Mouse (Mus musculus) c-Kit-negative CD71-positive TER-119-positive erythroid progenitor cells, embryonic 14.5 days (primary cell): ENCODE measurements at regions not wholly inside any gene's neighbourhood (a gene's known extent, or its start where the extent isn't known, plus 50 kb on each side); places are given as distances from the start of the nearest gene placed in this dataset.
"Not testable (repeated sequence)": the region's sequence is repeated elsewhere in the genome, so short reads cannot be mapped to it uniquely, and the experiment has no call there.

Source experiments
- DNase-seq: peaks from one replicate; pipeline ENCODE4 v3.0.0-alpha.2; 2013; ENCODE audit warnings: low read depth, low spot score

DNA sequence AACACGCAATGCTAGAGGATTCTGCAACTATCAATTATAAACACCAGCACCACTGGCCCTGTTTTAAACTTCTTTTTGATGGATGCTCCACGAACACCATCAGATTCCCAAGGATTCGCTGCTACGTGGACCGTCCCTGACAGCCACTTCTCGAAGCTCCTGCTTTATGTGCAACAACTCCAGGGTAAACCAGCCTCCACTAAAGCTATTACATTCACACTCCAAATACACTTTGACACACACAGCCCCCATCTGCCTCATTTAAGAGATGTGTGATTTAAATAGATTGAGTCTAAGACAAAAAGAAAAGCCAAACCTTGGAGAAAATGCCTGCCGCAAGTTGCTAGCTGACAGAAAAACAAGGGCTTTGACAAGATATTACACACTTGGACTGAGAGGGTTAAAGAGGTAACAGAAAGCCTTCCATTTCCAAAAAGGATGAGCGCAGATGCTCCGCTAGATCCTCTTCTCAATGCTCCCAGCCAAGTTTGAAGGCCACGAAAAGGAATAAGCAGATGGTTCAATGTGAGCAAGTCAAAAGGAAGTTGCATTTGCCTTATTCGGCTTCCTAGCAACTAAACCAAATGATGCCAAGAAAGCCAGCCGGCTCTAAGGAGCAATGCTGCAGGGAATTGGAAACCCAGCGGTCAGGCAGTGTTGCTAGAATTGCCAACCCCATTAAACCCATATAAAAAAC lies 54.0 kb upstream of the Cnep1r1 start:
- DNase-seq, result no peak

DNA sequence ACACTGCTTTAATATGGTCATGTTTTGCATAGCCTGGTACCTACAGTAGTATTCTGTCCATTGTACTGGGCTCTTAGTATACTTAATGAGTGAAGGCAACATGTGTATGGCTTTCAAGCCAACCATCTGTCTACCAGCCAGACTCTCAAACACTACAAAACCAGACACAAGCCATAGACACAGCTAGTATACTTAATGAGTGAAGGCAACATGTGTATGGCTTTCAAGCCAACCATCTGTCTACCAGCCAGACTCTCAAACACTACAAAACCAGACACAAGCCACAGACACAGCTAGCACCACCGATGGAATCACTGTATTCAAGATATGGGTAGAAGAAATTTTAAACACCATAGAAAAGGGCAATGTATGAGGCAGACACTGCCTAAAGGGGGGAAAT lies 59.5 kb upstream of the Cnep1r1 start:
- DNase-seq, result not testable (repeated sequence)

DNA sequence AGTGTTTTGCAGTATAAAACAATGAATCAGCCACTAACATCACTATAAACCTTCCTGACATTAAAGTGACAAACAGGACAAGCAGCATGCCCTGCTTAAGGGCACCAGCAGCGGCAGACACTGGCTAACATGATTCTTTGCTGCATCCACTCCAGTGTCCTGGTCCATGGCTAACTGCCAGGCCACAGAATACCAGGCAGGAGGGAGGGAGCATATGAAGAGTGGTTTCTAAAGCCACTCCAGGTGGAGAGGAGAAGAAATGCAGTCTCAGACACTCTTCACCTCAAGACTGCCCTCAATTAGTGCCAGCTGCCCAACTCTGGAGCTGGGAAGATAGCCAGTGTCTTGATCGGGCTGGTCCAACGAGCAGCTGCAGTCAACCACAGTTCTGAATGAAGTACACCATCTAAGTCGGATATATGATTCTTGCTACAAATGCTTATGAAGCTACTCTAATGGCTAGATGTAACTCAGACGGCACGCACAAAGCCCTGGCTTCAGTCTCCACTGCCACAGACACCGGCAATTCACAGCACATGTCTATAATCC lies 60.8 kb upstream of the Cnep1r1 start:
- no peak for DNase-seq

DNA sequence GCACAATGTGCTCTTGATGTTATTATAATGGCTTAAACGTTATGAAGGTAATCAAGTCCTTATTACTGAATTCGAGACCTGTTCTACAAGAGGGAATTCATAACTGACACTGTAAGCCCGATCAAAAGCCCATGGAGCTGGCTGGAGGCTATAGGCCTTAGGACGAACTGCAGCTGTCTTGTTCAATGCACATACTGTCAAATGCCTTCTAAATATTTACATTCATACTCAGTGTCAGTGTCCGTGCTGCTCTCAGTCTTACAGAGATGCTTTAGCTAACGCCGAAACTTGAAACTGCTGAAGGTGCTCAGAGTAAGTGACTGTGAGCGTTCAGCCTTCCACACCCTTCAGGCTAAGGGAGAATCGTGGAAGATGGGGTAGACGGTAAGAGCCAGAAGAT lies 67.9 kb upstream of the Cnep1r1 start:
- no peak for DNase-seq

DNA sequence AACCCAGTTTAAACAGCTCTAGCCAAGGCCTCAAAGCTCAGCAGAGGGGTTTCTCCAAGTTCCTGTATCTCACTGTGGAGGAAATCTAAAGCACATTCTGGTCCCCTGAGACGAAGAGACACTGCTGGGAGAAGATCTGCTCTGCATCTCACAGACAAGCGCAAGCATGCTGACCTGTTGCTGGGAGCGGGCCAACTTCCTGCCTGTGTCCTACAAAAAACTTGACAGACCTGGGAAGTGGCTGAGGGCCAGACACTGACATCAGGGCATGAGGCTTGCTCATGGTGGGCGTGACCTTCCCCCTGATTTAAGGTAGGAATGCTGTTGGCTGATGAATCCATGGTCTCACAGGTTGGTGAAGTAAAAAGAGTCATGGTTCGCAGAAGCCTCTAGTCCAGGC lies 69.5 kb upstream of the Cnep1r1 start:
- DNase-seq, result no peak

DNA sequence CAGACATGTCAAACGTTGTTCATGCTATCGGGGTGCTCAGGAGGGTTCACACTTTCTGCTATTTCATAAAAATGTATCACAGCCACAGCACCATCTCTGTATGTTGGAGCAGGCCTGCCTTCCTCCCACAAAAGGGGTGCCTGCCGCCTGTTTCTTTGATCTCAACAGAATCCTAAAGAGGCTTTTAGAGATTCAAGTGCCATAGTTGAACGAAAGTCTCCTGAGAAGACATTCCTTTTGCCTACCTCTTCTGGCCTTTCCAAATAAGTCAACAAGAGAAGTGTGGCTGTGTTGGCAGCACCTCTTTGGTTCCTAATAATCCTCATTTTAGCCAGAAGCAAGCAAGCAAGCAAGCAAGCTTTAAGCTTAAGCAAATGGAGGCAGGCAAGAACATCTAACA lies 72.6 kb upstream of the Cnep1r1 start:
- DNase-seq, result no peak

DNA sequence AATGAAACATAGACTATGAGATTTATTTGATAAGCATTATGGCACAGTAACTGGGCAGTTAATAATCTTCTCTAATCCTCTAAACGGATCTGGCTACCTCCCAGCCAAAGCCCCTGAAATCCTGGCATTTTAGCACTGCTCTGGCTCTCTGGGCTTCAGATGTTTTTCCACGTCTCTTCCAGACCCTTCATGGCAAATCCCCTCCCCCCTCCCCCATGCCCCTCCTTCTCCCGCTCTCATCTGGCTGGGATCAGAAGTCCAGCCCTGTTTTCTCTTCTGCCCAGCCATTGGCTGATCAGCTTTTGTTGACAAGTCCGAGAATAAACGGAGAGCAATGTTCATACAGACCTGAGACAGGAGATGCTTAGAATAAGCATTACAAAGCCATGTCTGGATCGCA lies 79.3 kb upstream of the Cnep1r1 start:
- no peak for DNase-seq

DNA sequence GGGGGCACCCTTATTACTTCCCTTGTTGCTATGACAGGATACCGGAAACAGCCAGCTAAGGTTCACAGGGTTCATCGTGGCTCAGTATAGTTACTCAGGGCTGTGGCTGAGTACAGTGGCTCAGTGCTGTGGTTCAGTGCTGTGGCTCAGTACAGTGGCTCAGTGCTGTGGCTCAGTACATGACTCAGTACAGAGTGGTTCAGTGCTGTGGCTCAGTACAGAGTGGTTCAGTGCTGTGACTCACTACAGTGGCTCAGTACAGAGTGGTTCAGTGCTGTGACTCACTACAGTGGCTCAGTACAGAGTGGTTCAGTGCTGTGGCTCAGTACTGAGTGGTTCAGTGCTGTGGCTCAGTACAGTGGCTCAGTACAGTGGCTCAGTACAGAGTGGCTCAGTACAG lies 78.6 kb upstream of the Zfp423 start:
- no peak for DNase-seq

DNA sequence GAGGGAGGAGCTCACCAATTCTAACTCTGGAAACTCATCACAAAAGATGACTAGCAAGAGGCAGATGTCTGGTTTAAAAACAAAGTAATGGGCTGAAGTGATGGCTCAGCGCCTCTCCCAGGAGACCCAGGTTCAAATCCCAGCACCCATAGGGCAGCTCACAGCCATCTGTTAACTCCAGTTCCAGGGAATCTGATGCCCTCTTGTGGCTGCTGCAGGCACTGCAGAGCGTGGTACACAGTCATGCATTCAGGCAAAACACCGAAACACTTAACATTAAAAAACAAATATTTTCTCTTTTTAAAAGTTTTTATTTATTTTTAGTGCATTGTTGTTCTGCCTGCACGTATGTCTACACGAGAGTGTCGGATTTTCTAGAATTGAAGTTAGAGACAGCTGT lies 73.7 kb upstream of the Zfp423 start:
- peak; percentile 3 for DNase-seq

DNA sequence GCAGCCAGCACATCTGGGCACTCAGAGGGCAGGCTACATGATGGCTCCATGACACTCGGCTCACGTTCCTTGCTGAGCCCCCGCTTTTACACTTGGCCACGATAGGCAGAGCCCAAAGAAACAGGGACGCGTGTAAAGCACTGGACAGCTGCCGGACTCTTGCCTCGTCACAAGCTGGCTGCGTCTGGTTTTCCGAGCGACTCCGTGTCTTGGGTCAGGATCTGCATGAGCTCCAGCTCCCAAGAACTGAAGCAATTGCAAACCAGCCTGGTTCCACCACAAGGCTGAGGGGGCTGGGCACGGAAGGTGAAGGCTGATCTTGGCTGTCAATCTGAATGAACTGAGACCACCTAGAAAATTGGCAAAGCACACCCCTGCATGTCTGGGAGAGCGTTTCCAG lies 65.1 kb upstream of the Zfp423 start:
- no peak for DNase-seq

DNA sequence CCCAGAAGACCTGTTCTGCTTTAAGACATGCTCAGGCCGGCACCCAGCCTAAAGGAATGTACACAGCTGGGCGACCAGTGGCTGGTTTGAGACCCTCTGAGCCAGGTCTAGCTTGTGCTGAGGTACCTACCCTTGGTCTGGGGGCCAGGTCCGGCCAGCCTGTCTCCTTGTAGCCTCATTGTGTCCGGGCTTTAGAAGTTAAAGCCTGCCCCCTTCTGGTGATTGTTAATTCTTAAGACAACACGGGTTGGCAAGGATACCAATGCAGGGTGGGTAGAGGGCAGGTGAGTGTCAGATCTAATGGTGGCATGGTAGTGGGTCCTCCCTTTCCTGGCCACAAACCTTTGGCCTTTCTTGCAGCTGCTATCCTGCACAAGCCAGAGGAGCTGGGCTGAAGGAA lies 64.0 kb upstream of the Zfp423 start:
- no peak for DNase-seq

DNA sequence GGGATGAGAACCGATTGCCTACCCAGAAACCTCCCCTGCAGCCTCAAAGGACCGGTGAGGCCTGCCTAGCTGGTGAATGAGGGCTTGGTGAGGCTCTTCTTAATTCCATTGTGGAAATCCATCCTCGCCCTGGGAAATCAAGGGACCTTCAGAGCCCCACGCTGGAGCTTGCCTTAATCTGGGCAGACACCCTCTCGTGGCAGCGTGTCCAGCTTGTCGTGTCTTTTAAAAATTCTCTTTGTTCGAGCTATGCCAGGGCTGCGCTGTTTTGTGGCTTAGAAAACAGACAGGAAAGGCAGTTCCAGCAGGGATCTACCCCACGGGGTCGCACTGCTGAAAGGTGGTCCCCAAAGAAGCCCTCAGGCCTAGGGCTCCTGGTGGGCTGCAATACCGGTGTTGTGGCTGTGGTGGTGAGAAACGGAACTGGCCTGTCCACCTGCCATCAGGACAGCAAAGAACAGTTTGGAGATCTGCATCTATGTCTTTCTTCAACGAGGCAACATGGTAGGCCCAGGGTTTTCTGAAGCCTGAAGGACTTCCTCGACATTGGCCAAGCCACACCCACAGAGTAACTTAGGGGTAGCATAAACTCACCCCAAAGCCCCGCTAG lies 63.5 kb upstream of the Zfp423 start:
- no peak for DNase-seq

DNA sequence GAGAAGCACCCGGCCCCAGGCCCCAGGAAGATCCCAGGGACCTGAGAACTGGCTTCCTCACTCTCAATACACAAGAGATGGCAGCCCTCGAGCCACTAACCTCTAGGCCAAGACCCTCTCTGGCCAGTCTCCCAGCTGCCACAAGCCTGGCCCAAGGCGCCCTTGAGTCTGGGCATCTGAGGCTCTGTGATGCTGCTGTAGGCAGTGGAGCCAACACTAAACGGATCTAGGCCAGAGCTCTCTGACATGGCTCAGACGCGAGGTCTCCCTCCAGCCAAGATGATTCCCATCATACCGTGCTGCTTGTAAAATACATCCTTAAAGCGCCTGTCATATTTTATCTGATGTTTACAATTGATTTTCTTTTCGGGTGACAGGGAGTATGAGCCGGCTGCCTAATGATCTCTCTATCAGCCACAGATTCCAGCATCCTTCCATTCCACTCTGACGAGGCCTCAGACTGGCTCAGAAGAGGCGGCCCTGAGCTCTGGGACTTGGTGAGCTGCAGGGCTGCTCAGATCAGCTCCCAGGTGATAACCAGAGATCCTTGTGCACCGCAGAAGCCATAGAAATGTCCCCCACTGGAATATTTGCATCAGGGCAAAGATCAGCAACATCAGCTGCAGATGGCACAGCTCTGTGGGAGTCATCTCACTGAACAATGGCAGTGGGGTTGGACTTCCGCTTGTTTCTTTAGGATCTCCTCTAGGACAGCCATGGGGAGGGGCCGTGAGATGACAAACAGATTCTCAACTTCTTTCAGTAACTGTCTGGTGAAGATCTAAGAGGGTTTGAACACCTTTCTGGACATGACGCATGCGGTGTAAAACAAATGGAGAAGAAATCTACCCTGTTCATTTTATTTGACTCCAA lies 60.1 kb upstream of the Zfp423 start:
- no peak for DNase-seq

DNA sequence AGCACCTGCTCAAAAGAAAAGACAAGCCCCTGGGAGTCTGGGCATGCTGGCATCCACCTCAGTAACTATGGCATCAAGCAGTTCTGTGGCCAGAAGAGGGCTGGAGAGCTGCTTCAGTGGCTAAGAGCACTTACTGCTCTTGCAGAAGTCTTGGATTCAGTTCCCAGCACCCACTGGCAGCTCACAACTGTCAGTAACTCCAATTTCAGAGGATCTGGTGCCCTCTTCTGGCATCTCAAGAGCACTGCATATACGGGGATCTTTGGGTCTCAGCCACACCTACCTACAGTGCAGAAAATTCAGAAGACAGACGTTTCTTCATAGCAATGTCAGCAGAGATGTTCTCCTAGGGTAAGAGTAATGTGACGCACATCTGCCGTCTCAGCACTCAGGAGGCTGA lies 59.1 kb upstream of the Zfp423 start:
- no peak for DNase-seq

DNA sequence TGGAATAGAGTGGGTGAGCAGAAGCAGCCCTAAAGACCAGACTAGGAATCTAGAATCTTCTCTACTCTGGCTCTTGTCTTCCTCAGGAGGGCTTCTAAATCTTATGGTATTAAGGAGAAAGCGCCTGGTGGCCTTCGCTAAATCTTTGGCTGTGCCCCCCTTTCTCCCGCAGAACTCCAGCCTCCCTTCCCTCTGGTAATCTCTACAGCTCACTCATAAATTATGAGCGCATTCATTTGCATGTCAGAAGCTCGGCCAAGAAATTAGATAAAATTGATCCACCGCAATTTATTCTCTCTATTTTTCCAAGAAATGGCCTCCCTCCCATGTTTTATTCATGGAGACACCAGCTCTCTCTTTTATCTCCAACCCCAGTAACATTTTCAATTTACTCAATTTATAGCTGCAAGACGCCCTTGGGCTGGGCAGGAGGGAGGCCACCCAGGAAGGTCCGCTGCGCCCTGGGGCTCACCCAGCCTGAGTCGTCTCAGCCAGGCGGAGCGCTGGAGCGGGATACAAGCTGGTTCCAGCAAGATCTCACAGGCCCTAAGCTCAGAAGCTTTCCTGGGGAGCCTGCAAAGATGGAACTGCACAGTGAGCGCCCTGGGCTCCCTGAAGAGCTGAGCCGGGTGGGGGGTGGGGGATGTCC lies 52.9 kb upstream of the Zfp423 start:
- DNase-seq, result no peak

DNA sequence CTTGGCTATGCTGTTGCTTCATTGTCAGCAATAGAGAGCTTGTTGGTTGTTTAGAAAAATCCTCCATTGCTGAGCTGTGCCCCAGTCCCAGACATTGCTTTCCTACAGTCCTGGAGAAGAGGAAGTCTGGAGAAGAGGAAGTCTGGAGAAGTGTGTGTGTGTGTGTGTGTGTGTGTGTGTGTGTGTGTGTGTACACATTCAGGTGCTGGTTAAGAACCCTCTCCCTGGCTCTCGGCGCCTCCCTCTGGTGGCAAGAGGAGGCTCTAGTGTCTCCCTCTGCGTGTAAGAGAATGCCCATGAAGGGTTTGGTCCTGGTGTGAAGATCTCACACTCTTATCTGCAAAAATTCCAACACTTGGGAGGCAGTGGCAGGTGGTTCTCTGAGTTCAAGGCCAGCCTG lies 51.2 kb upstream of the Zfp423 start:
- no peak for DNase-seq

DNA sequence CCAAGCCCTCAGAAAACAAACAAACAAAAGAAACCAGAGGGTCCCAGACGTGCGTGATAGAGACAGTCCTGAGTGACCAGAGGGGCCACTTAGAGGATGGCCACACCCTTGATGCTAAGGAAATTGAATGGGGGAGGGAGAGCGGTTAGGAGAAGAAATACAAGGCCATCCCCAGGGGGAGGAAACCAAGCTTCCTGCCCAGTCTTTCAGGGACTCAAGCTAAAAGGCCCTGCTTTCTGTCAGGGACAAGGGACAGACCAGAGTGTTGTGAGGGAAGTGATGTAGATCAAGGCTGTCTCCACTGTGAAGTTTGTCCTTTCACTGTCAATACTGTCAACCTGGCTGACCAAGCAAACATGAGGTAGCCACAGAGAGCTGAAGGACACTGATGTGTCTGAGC lies 50.5 kb upstream of the Zfp423 start:
- DNase-seq, result no peak
